Mouse (Mus musculus): Measurements from ENCODE around the gene Vrk2.

Vrk2 gene

DNA sequence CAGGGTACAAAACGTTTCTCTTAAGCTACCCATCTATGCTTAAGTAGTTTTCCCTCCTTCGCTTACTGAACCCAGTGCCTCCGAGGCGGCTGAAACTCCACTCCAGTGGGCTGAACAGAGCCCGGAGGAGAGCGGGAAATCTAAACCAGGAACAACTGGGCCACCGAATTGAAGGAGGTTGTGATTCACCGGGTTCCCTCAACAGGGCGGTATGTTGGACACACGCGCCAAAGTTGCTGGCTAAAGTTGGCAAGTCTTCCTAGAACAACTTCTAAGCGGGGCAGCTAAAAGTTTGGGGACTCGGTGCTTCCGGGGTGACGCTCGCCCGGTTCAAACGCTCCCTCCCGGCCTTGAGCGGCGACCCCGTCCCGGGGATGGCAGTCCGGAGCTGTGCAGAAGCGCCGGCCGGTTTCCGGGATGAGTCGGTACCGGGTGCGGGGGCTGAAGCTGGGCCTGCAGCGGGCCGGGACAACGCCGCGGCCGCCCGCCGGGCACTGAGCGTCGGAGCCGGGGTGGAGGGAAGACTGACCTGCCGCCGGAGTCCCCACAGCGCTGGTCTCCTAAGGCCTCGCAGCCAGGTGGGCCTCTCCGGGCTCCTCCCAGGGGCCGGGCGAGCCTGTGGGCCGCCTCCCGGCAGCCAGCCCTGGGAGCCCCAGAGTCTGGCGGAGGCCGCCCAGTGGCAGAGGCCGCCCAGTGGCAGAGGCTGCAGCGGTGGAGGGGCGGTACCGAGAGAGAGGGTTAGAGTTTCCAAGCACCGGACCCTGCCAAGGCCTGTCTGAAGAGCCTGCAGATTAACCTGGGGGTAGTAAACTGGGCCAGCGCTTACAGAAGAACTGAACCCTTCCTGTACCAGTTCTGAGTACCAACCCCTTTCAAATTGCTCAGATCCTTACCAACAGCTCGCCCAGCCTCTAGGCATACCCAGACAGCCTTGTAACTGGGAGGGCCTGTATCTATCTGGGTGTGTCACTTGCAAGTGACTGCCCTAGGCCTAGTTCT lies at the start of gene Vrk2, which contains the start of gene Gm6899:
Gene Vrk2 (minus strand): TSS at position 939 of the 999 bp plus-strand sequence.
Gene Gm6899 (plus strand): TSS at position 181 of the 999 bp plus-strand sequence.
- peak; percentile 56 for DNase-seq

DNA sequence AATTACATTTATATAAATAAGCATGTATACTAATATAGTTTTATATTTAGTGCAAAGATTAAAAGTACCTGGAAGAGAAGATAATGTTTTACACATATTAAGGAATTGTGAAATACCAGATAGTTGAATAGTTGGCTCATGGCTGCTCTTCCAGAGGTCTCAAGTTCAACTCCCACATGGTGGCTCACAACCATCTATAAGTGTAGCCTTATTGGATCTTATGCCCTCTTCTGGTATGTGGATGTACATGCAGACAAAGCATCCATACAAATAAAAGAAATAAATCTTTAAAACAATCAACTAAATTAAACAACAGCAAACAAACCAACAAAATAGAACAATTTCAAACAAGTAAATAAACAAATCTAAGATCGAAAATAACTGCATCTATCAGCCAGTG lies 48.3 kb upstream of the Vrk2 start:
- DNase-seq: no peak

DNA sequence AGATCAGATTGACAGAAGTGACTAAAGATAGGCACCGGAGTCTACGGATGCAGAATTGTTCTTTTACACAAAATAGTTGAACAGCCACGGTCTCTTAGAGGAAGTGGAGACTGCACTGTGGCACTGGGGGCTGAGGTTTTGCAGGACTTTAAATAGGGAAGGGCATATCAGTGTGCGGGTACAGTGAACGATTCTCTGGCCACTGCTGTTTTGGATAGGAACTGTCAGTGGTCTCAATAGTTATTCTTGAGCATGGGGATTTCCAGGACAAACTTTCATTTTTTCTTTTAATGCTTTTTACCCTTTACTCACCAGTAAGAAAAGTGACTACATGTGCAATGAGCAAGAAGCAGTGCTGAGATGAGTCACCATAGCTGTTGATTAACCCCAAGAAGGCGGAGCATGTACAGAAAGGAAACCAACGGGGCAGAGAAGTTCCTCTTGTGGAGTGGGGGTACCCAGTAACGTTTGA lies 46.6 kb upstream of the Vrk2 start:
- DNase-seq: no peak

DNA sequence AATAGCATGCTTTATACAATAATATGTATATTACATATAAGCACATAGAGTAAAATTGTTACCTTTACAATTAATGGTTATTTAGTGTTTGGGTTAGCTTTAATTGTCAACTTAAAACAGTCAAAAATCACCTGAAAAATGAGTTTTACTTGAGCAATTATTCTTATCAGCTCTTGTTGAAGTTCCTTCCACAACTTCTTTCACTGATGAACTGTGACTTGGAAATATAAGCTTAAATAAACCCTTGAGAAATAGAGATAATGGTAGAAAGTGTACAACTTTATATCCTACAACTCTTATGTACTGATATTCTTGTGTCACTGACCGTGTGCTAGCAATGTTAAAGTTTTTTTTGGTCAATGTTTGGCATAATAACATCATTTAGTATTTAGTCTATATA lies 42.4 kb upstream of the Vrk2 start:
- DNase-seq: no peak

DNA sequence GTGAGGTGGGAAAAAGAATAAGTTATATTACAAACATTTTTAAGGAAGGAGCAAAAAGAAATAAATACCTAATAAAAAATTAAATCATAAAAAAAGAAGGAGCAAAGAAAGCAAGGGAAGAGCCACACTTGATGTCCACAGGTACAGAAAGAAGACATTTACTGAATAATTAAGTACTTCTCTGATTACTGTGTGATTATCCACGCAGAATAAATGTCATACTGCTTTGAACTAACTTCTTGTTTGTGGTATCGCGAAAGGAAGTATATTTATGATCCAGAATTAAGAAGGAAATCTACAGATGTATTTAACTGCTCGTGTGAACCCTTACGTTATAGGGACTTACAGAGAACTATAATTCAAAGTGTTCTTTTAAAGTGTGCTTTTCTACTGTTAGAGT lies 28.9 kb upstream of the Vrk2 start:
- DNase-seq: no peak

DNA sequence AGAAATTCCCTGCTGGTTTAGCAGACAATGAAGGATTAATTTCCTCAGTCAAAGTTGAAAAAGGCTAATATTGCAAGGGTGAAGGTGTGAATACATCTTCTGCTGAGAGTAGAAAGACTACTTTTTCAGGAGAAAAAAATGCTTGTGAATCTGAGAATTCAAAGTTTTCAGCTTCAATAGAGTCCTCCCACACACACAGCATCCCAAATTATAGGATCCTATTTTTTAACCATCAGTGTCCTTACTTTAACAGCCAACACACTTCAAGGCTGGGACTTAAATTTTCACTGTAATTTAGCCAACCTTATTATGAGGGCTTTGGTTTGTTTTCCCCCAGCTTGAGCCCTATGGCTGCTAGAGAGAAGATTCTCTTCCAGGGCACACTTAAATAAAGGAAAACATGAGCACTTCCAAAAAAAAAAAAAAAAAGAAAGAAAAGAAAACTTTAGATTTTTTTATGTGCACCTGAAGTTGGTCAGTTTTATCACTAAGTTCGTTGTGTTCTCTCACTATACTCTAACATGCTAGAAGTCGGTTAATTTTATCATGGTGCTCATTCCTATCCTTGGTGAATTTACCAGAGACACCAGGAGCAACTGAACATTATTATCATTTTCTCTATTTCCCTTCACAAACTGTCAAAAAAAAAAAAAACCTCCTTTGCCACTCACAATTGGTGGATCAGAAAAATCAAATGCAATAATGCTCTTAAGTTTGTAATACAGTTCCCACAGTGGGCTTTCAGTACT lies 24.9 kb upstream of the Vrk2 start:
- DNase-seq: no peak

DNA sequence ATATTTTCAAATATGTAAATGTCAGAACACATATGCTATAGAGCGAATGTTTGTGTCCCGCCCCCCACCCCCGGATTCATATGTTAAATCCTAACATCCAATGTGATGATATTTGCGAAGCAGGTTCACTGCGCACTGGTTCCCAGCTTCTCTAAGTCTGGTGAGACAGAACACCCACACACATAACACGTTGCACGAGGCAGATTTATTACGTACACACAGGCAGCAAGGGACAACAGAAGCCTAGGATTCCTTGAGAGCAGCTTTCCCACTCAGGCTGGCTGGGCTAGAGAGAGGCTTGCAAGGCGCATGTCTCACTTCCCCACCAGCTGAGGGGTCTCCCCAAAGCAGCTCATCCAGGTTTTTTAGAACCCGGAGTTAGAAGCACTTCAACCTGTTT lies 15.0 kb upstream of the Vrk2 start:
- DNase-seq: peak; percentile 52

DNA sequence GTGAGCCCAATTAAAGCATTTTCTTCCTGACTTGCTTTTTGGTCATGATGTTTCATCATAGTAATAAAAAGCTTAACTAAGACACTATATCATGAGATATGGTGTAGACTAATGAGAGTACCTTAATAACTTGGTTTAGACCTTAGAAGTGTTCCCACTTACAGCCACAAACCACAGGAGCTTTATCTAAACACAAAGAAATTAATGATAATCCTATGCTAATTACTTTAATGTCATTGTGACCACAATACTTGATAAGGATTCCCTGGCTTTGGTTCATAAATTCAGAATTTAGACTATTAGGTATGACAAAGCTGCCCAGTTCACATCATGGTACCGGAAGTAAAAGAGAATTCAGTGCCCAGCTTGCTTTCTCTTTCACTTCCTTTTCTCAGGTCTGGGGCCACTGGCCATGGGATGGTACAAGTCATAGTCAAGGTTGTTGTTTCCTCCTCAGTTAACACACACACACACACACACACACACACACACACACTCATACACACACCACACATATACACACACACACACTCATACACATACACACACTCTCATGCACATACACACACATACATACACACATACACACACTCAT lies 10.4 kb upstream of the Vrk2 start:
- no peak for DNase-seq

DNA sequence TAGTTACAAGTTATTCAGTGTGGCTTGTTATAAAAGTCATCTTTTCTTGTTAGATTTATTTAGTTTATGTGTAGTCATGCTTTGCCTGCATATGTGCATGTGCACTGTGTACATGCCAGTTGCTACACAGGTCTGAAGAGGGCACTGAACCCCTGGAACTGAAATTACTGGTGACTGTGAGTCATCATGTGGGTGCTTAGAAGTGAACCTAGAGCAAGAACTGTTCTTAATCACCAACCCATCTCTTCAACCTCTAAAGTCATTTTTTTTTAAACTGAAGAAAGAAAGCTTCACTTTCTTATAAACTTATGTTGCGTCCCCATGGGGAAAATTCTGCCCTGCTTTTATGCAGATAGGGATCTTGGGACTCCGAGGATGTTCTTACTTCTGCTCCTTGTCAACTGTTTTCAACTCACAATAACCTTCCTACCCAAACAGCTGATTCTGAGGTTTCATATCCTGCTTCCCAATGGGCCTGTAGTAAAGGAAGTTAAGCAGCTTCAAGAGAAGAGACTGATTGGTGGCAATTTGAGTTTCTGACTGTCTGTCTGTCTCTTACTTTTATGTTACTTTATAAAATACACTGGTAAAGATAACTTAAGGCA lies 7.9 kb upstream of the Vrk2 start:
- no peak for DNase-seq

DNA sequence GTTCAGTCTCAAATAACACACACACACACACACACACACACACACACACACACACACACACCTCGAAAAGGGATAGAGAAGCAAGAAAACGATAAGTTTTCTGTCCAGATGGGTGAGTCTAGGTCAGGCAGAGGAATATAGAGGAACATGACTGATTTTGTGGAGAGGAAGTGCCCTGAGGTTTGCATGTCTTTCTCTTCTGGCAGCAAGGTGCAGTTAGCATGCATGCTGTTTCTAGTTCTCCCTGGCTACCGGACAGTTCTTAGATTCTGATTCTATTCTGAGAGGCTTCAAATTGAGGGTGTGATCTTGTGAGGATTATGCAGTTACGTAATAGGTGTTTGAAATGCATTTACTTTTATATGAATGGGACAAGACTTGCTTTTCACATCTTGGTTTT lies 6.9 kb upstream of the Vrk2 start:
- DNase-seq: no peak

DNA sequence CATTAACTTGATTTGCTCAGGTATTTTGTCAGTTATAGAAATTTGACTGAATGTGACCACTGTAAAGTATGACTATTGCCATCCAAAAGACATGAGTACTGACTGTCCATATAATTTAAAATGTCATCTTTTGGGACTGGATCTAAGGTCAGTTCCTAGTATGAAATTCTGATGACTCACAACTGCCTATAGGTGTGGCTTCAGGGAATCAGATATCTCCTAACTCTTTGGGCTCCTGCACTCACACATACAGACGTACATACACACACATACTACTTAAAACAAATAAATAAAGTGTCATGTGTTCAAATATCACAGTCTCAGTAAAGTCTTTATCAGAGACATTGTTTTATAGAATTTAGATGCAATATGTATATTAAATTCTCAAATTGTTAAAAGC lies 5.1 kb upstream of the Vrk2 start:
- no peak for DNase-seq

DNA sequence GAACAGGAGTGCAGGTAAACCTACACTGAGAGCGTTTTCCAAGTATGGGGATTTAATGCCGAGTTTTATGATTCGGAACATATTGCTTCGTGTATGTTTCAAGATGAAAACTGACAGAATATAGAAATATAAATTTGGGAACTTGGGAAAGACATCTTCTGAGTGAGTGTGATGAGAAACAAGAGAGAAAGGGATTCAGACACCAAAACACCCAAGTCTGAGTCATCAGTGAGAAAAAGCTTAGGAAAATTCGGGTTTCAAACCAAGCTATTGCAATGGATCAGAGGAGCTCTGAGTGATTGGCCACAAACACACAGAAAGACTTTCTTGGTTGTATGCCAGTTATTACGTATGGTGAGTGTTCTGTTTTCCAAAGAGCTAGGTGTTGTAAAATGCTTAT lies 4.0 kb upstream of the Vrk2 start:
- DNase-seq: no peak

DNA sequence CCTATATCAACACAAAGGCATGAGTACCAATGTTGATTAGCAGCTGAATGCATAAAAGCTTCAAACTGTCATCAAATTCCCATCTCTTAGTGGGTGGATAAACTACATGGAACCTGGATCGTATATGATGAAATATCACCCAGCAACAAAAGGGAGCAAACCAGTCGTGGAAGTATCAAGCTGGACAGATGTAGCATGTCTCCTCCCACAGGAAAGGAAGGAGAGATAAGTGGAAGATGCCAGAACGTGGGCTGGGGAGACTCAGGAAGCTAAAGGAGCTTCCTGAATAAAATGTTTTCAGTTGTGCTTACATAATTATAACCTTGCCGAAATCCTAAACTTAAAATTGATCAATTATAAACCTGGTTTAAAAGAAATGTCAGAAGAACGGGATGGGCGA lies 3.3 kb upstream of the Vrk2 start:
- DNase-seq: no peak

DNA sequence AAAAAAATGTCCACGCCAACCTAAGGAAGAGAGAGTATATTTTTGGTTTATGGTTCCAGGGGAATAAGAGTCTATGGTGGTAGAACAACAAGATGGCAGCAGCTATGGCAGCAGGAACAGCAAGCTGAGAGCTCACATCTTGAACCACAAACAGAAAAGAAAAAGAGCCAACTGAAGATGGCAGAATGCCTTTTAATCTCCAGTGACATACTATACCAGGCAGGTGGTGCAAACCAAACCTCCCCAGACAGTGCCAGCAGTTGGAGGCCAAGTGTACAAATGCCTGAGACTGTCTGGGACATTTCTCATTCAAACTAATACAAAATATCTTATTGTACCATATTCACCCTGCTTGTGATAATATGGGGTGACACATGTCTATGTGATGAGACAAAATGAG lies 2.4 kb upstream of the Vrk2 start:
- no peak for DNase-seq

DNA sequence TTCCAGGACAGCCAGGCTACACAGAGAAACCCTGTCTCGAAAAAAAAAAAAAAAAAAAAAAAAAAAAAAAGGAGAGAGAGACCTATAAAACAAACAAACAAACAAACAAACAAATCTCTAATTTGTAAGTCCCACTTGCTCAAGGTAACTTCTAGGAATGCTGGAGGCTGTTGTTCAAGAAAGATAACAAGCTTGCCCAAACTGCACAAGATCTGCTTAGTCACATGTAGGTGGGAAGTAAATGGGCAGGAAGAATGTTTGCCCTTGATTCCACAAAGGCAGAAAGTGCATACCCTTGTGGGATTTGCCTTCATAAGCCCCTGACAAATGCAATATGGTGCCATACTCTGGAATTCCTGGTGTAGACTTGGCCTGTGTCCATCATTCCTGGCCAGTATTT lies 688 bp upstream of the Vrk2 start:
- DNase-seq: no peak

DNA sequence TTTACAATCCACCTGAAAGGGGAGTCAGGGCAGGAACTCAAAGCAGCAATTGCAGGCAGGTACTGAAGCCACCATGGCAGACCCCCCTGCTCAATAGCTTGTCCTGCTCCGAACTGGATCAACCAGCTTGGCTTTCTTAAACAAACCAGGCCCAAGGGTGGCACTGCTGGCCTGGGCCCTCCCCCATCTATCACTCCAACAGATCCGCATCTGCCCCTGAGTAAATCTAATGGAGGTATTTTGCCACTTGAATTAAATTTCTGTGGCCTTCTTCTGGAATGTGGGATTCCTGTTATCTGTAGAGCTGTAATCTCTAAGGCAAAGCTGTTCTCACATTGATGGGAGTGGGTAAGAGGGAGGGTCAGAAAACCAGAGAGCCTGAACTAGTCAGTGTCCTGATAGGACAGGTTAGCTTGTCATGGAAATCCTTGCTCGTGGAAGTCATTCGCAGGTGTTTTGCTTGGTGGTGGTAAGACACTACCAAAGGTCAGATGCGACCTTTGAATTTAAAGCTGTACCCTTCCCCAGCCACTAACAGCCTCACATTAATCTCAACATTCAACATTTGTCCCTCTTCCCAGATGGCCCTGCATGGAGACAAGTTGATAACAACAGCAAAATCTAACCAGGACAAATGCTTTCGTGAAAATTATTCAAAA lies 1.3 kb downstream of the Vrk2 start:
- DNase-seq: no peak

DNA sequence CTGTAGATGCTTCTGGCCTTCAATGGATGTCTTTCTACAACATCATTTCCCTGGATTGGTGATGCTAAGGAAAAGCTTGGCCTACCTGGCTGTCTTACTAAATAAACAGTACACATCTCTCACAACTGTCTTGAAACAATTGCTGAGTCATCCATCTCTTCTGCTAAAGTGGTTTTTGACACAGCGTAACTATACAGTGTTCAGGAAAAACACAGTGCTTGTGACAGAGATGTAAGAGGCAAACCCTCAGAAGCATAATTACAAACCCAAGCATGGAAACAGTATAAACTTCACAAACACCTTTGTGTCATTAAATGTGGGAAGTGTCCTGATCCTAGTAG lies 6.6 kb downstream of the Vrk2 start:
- no peak for DNase-seq

DNA sequence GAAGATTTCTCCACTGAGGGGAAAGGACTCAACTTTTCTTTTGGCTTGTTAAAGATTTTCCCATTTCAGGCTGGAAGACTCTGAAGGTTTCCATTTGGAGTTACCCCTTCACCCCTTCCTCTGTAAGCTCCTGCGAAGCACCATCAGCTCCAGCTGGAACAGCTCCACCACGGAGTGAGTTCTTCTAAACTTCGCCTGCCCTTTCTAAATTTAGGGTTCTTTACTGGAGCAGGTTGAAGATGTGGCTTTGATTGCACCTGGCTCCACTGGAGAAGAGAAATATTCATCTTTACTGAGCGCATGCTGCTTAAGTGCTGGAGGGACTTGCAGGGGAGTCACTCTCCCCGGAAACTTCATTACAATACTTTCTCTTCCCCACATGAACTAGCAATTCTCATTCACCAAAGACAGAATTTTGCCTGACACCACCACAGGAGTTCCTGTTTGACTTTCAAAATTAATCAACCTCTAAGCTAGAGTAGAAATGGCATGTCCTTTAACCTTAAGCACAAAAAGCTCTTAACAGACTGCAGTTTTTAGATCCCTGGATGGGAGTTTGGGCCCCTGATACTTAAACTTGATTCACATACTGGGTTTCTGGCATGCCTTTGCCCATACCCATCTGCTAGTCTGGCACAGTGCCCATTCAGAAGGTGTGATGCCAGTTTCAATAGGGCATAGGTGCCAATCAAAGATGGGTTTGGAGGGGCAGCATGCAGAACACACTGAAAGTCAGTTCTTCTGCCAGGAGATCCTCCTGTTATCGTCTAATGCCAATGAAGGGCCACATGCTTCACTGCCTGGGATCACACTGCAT lies 7.2 kb downstream of the Vrk2 start:
- no peak for DNase-seq

DNA sequence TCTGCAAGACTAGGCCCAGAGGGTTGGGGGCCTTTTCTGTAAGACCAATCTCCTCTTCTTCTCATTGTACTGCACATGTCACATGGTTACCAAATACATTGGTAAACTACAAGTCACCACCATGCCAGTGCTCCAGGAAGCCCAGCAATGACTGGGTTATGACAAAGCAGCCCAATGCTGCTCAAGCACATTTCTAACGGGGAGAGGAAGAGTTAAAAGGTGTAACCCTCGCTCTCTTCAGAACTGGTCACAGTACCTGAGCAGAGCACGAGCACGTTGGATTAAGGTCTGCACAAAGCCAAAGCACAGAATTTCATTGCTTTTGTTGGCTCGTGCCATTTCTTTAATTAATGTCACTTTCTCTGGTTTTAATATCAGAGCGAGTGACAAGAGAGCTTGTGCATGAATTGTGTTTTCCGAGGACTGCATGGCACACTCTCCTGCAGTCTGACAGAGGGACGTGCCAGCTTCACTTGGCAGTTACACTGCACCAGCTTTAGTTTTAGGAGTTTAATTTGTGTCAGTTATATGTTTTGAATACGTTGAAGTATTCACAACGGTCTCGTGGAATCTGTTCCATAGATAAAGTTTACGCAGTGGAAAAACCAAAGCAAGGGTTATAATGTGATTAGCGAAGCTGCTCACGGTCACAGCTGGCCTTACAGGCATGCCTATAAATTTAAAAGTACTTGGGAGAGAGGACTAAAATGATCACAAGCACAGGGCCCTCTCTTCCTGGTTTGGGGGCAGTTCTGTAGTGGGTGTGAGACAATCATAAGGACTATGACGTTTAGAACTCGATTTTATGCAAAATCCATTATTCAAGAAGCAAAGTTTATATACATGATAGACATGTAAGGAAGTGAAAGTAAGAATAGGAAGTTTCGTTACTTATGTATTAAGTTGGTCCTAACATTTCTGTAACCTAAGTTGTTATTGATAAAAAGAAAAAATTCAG lies 8.1 kb downstream of the Vrk2 start:
- DNase-seq: no peak

DNA sequence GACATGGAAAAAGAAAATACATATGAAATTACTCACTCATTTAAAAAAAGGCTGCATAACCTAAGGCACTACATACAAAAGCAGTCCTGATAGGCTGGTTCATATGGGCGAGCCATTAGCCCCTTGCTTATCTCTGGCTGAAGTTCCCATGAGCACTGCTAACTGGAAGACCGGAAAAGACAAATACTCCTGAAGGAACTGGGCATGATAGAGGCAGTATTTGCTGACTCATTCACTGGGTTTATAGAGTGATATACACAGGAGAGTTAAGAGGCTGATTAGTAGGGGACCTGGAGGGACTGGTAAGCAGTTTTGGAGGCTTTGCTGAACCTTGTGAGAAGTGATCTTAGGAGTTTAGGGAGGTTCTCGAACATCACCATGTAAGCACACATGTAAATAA lies 42.2 kb downstream of the Vrk2 start:
- no peak for DNase-seq

DNA sequence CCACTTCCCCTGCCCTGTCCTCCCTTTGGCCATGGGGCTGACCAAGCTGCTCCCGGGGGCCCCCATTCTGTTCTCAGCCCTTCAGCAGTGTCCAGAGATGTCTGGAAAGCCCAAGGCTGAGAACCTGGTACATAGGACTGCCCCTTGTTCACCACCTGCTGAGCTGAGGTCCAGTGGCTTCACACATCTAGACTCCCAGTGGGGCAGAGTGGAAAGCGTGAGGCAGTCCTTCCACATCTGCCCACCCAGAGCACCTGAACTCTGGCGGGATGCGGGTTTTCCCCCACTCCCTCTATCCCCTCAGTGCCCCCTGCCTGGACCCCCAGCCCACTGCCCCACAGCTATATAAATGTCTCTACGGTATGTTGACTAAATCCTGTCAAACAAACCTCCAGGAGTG lies 56.0 kb downstream of the Vrk2 start:
- no peak for DNase-seq
